Mouse (Mus musculus) lung, postnatal 36 days (tissue): ENCODE measurements around the gene Fam78a.
"Not testable (repeated sequence)": the region's sequence is repeated elsewhere in the genome, so short reads cannot be mapped to it uniquely, and the experiment has no call there.

Experiments
- DNase-seq: peaks from one replicate; pipeline ENCODE4 v3.0.0; 2022; ENCODE audit warnings: mixed read lengths

Gene Fam78a

DNA sequence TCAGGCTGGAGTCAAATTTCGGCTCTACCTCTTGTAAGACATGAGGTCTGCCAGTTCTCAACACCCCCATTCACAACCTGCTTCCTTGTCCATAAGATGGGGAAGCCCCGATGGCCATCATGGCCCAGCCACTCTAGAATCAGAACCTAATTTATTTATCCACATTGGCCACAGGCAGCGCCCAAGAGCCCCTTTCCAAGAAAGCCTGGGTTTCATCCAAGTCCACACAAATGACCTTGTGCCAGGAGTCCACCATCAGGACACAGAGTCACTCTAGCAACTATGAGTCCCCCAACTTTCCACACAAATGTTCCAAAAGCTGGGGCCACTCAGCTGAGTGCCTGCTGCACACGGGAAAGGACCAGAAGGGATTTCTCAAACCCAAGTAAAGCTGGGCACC, 18.7 kb downstream of the Fam78a start:
- no peak for DNase-seq

DNA sequence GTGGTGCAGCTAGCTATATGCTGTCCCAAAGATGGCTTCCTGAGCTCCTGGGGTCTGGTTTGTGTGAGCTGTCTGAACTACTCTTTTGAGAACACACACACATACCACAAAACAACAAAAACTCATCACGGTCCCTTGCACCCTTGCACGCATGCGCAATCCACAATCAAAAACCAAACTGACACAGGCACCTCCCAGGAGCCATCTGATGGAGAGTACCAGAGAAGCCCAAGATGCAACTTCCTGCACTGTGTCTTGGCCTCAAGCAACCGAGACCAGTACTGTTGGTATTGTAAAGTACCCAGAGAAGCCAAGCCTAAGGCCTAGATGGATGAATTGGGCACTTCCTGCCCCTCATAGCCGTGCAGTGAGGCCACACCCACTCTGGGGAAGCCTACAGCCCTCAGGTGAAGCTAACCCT, 19.3 kb downstream of the Fam78a start:
- no peak for DNase-seq

DNA sequence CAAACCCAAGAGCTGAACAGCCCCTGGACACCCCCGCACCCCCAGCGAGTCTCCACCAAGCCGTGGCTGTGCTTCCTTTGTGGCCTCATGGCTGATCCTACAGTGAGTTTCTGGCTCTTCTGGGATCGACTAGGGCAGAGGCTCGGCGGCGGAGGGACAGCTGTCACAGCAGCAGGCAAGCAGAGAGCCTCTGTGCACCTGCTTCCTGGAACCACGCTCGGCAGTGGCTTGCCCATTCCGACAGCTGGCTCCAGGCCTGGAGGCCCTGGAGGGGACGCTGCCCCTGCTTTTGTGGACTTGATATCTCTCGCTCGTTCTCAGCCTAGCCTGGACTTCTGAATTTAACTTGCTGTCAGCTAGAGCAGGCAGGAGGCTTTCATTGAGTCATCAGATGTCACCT, 19.7 kb downstream of the Fam78a start:
- no peak for DNase-seq

DNA sequence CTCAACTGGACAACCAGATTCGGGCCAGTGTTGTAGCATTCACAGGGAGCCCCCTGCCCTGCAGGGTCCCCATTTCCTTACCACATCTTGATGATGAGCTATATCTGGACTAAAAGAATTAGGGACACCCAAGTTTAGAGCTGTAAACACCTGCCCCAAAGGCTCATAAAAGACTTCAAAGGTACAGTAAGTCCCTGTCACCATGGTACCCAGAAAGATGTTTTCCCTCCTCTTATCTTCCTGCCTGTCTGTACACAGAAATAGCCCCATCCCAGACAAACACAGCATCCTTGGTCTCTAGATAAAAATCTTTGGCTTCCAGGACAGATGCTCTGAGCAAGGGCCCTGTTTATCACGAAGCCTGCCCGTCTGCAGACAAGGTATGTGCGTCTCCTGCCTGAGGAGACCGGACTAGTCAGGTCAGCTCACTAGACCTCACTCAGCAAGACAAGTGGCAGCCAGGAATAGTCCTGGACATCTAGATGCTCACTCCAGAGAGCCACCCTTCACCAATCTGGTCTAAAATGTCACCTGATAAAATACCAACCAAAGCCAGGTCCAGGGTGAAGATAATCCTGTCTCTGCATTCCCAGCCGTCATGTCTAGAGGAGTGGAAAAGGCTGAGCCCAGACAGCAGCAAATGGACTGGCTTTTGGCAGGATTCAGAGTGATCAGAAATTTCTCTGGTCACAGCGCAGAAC, 21.1 kb downstream of the Fam78a start:
- no peak for DNase-seq

DNA sequence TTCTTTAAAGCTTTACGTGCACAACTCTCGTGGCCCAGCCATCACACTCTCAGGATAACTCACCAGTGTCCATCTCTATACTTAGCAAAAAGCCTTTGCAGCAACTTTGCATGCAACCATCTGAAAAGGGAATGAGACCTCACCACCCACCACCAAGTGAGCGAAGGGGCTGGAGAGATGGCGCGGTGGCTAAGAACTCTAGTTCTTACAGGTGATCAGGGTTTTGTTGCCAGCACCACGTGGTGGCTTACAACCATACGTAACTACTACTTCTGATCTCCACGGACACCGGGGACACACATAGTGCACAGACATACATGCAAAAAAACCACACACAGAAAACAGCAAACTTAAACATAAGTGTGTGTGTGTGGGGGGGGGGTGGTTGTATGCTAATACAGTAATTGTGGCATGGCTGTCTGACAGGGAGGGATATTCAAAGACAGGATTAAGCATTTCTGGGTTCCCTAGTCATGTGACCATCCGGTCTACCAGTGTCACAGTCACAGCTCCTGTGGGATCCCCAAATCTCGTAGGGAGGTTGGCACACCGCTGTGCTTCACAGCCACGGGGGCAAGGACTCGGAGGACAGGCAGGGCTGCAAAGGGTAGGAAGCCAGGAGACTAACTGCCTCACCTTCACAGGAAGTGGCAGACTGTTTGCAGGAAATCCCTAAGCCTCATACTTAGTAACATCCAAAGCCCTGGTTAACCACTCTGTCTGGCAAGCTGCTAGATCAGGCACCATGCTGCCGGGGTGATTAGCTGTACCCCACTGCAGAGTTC, 21.8 kb downstream of the Fam78a start:
- no peak for DNase-seq

DNA sequence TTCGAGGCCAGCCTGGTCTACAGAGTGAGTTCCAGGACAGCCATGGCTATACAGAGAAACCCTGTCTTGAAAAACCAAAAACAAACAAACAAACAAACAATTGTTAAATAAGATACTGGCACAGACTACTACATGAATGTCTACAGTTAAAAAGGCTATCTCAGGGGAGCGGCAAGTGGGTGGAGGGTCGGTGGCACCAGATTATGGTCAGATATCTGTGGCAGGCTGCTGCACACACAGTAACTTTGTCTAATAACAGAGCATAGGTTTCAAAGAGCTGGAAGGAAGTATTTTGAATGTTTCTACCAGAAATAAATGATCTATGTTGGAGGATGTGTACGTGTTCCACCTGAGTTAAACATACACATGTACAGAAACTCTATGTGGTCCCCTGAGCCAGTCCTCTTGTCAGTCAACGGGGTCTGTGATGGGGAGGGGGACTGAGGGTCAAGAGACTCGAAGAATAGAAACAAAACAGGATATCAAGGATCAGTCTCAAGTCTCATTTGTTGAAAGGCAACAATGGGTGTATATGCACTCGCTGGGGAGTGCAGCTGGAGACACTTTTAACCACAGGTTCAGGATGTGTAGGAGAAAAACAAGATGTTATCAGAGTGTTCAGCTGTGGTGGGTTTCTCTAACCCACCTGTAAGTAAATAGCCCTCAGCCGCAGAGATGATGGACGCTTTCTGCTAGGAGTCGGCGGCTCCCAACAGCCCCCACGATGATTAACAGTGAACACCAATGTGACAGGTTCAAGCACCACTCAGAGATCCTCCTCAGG, 22.7 kb downstream of the Fam78a start:
- DNase-seq, result no peak

DNA sequence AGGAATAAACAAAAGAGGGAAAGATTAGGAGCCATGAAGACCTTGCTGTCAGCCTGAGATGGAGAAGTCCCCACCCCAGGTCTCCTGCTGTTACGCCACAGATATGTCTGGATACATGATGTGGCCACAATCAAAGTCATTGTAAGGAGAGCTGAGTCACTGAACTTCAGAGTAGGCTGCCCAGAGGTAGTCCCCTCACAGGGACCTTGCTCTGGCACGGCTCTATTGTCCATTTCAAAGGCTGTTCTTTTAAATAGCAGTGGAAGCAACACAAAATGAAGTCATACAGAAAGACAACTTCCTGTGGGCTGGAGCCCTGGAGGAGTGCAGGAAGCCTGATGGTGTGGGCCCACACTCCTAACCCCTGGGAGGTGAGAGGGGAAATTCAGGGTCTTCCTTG, 23.5 kb downstream of the Fam78a start:
- DNase-seq, result no peak

DNA sequence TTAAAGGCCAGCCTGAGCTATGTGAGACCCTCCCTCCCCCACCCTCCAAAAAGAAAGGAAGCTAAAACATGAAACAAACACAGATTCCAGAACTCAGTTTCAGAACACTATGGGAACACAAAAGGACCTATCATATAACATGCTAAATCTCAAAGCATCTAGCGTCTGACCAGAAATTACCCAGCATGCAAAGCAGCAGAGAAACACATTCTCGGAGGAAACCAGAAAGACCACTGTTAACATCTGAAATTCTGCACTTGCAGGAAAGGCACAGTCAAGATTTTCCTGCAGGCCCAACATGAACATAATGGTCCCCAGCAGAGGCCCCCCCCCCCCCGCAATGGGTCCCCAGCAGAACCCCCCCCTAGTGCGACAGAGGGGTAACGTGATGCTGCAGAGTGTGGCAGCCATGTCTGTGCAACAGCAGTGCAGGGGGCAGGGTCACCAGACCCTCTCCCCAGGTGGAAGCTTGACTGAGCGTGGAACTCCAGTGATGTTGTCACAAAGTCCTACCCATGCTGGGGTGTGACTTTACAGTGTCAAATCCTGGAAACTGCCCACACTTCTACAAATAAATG, 24.3 kb downstream of the Fam78a start:
- DNase-seq, result no peak

DNA sequence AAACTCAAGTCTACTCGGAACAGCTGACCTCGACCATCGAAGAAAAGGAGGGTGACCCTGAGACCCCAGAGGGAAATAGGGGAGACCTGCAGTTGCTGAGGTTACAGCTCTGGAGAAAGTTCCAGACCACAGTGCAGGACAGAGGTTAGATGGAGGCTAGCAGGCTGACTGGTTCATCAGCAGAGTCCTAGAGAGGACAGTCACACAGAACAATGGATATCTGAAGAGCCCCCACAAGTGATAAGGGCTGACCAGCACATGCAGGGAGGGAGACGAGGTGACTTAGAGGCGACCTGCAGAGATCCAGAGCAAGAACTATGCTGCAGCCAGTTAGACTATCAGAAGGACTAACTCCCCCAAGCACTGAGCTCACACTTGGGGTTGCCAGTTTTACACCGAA, 25.0 kb downstream of the Fam78a start:
- no peak for DNase-seq

DNA sequence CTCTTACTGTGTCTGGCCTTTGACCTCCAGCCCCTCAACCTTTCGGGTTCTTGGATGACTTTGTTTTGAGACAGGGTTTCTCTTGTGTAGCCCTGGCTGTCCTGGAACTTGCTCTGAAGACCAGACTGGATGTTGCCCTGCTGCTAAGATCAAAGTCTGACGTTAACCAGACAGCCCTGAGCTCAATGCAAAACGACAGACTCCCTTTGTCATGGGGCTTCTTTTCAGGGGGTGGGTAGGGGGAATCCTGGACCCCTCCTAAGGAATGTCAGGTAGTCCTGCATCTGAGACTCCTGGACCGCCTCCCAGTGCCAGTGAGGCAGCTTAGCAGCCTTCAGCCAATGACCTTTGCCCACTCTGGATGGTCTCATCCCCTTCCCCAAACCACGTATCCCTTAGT, 25.9 kb downstream of the Fam78a start:
- no peak for DNase-seq

DNA sequence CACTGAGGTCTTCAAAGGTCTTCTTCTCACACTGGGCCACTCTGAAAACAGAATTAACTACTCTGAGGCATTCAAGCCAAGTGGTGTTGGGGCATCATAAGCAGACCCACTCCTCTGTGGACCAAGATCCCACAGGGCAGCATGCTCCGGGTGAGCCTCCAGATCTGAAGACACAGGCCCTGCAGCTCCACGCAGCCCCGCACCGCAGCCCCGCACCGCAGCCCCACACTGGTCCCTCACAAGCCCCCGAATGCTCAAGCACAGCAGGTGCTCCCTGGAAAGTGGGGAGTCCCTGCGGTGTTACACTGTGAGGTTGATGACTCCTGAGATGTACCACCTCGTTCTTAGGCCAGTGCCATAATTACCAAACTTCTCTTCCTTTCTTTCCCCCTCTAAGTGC, 26.4 kb downstream of the Fam78a start:
- DNase-seq, result no peak

DNA sequence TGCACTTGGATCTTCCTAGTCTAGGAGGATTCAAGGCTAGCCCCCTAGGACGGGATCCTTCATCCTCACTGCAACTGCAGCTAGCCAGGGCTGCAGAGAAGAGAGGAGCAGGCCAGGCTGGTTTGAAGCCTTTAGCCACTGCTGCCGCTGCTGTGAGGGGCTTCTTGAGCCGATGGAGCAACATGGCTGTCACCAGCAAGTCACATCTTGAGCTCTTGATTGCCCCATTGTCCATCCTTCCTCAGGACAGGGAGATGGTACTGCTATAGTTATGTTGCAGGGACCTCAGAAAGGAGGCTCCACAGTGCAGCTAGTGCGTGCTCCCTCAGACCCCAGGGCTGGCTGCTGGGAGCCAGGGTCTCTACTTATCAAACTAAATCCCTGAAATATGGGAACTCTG, 26.9 kb downstream of the Fam78a start:
- no peak for DNase-seq

DNA sequence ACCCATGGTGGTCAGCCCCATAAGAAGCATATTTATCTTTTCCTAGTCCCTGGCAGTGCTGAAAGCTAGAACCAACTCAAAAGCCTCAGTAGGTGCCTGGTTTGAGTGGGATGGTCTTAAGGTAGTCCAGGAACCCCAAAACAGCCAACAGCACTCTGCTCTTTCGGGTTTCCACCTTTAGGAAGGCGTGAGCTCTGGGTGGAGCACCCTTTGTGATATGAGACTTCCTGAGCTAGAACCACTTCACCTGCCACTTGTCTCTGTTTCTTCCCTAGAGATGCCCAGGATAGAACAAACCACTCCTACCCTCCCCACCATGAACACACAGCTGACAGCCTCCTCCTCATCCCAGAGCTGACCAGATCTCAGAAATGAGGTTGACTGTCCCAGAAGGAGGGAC, 27.3 kb downstream of the Fam78a start:
- DNase-seq, result no peak

DNA sequence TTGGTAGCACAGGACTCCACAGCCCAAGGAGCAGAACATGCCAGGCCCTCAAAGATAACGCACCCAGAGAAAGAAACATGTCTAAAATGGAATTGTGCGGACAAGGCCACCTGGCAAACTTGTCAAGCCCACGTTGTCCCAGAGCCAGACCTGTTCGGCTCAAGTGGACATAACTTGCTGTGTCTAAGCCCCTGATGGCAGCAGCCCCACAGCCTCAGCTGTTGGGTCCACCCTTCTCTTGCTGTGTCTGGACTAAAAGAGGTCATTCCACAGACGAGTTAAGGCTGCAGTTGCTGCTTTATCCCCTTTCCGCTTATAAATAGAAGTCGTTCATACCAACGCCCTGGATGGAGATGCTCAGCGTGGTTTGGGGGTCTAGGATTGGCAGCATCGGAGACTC, 28.1 kb downstream of the Fam78a start:
- no peak for DNase-seq

DNA sequence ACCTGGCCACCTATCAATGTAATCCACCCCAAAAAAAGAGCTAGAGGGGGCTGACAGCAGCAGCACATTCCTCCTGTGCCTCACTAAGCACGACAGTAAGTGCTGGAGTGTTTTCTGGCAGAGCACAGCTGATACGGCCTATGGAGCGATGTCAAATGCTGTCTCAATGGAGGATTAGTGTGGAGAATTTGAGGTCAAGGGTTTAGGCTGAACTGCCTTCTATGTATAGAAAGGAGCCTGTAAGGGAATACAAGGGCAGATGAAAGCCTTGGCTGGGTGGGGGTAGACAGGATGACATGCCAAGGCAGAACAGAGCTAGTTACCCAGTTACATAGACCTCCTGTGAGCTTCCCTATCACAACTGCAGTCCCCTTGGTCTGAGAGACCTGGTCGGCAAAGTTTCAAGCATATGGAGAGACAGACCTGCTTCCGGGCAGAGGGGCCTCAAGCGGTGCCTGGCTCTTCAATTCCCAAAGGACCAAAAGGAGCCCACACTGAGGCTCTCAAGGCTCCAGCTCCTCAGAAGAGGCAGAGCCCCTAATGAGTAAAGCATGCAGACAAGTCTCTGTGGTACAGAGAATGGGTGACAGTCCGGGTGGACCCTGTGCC, 29.2 kb downstream of the Fam78a start:
- no peak for DNase-seq

DNA sequence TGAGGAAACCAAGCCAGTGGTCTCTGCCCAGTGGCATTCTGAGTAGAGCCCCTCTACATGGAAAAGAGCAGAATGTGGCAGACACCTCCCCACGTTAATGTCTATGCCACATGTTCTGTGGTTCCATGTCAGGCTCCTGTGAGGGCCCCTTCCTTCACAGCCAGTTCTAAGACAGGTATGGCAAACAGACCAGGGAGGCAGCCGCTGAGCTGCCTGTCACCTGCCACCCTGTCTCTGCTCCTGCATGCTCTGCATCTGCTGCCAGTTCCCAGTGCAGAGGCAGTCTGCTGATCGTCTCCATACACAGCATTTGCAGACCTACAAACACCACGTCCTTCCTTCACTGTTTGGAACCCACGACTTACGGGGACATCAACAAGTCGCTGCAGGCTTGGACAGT, 32.2 kb downstream of the Fam78a start:
- no peak for DNase-seq

DNA sequence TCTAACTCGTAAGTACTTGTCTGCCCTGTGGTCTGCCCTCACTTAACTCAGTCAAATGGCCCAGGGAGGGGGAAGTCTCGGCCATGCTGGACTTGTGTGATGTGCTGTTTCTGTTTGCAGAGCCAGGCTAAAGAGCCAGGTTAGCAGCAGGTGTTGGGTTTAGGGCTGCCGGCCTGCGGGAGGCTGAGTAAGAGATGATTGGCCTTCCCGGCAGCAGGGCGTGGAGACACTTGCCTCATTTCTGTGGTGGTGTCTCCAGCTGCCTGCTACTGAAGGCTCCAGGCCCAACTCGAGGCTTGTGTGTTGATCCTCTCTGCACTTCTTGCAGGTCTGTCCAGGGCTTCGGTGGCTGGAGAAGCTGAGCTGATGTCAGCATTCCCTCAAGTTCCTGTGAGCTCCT, 32.9 kb downstream of the Fam78a start:
- no peak for DNase-seq

DNA sequence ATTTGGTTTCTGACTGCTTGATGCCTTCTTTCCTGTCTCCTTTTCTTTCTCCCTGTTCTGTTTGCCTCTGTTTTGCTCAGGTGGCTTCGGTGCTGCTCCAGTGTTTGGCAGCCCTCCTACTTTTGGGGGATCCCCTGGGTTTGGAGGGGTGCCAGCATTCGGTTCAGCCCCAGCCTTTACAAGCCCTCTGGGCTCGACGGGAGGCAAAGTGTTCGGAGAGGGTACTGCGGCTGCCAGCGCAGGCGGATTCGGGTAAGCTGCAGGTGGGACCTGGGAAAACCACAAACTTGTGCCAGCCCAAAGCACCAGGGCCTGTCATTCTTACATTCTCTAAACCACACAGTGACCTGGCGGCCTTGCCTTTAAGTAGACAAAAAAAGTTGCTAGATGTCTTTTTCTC, 37.3 kb downstream of the Fam78a start:
- DNase-seq, result no peak

DNA sequence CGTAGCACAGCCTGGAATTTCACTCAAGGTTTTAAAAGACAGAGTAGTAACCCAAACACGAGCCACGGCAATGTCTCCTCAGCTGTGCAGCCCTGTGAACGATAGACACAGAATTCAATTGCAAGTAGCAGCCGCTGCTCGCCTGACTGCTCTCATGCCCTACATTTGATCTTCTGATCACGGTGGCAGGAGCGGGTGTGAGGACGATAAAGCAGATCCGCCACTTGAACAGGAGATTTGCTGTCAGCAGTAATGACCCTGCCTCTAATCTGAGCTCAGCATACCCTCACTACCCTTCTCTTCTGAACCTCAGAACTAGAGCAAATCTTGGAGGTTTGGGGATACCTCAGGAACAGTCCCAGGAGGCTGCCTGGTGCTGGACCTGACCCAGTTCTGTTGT, 38.6 kb downstream of the Fam78a start:
- no peak for DNase-seq

DNA sequence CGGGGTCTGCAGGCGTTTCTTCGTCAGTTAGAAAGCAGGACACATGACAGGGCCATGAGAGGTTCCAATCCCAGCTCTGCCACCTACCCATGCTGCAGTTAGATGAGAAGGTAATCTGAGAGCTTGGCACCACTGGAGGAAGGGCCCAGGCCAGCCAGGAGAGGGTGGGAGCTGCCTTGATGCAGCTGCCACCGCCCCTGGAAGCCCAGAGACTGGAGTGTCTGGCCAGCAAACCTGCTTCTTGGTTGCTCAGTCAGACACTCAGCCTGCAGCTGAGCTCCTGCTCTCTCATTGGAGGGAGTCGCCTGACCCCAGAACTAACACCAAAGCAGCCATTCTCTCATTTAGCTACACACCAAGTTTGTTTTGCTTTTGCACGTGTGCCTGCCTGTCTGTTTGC, 39.3 kb downstream of the Fam78a start:
- DNase-seq, result no peak

DNA sequence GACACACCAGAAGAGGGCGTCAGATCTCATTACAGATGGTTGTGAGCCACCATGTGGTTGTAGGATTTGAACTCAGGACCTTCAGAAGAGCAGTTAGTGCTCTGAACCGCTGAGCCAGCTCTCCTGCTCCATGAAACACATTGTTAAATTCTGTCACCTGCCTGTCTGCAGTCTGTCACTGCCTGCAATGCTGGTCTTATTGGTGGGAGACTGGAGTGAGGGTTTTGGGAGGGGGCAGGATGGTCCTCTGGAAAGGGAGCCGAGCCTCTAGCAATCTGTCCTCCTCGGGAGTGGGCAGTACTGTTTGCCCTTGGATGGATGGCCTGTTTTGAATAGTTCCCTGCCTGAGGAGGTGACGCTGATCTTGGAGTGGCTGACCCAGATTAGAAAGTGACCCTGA, 40.8 kb downstream of the Fam78a start:
- DNase-seq, result no peak

DNA sequence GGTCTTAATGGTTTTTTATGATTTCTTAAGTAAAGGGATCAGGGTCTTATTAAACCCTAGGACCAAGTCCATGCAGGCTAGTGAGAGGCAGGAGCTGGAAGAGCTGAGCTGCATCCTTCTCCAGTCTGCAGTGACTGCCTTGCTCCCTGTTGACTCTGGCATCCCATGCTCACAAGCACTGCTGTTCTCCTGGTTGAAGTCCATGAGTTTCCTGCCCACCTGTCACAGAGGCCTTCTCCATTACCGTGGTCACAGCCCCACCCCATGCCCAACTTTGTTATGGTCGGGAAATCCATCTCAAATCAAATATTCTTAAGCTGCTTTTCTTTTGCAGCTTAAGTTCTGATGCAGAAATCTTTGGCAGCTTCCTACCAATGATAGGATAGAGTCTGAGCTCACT, 43.6 kb downstream of the Fam78a start:
- no peak for DNase-seq

DNA sequence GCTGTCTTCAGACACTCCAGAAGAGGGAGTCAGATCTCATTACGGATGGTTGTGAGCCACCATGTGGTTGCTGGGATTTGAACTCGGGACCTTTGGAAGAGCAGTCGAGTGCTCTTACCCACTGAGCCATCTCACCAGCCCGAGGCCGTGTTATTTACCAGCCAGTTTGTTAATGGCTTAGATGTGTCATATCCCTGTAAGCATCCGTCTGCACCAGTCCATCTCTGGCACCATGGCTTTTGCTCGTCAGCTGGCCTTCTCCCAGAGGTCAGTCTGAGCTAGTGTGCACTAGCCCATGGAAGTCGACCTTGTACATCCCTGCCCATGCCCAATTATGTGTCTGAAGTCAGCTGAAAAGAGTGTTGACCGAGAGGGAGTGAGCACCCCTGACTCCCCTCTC, 44.0 kb downstream of the Fam78a start:
- DNase-seq, result not testable (repeated sequence)
